Mouse (Mus musculus) limb, embryonic 13.5 days (tissue): ENCODE results near the gene Psmc3. TPM values are rescaled to one million over a fixed set of nuclear protein-coding genes. Genes with fewer than 3 reads are reported as not detected.

Experiments
- ATAC-seq: fragments of 200-750 bp; cut with Nextera tagmentation; 2 replicates; pipeline ENCODE4 v1.8.0; 2017; ENCODE audit warnings: low read depth, moderate number of reproducible peaks, moderate TSS enrichment; ENCODE audit not compliant: low FRiP score
- H3K27ac ChIP-seq: fragments of 300-500 bp; sonication (generic); 2 replicates; pipeline ENCODE4 v1.5.1; 2015; ENCODE audit warnings: inconsistent platforms, mild to moderate bottlenecking, moderate library complexity
- H3K27me3 ChIP-seq: fragments of 300-500 bp; sonication (generic); 2 replicates; pipeline ENCODE4 v1.6.1; 2015; ENCODE audit warnings: mild to moderate bottlenecking, inconsistent platforms
- H3K36me3 ChIP-seq: fragments of 300-500 bp; sonication (generic); 2 replicates; pipeline ENCODE4 v1.6.1; 2015; ENCODE audit warnings: inconsistent platforms, mild to moderate bottlenecking, moderate library complexity
- H3K4me1 ChIP-seq: fragments of 300-500 bp; sonication (generic); 2 replicates; pipeline ENCODE4 v1.6.1; 2015; ENCODE audit warnings: inconsistent platforms
- H3K4me2 ChIP-seq: fragments of 300-500 bp; sonication (generic); replicated peaks from 2 replicates; pipeline ENCODE4 v1.6.1; 2015; ENCODE audit warnings: inconsistent platforms, mild to moderate bottlenecking, moderate library complexity
- H3K4me3 ChIP-seq: fragments of 300-500 bp; sonication (generic); 2 replicates; pipeline ENCODE4 v1.5.1; 2015; ENCODE audit warnings: moderate library complexity, mild to moderate bottlenecking, inconsistent platforms
- H3K9ac ChIP-seq: fragments of 300-500 bp; sonication (generic); 2 replicates; pipeline ENCODE4 v1.6.1; 2015; ENCODE audit warnings: mild to moderate bottlenecking, inconsistent platforms
- H3K9me3 ChIP-seq: fragments of 300-500 bp; sonication (generic); 2 replicates; pipeline ENCODE4 v1.6.1; 2016; ENCODE audit warnings: inconsistent platforms
- WGBS: fragments of 180-500 bp; shearing (Covaris S2); methylation state at CpG from one replicate; pipeline ENCODE4 v1.1.7; 2015; 5-methylcytosine and 5-hydroxymethylcytosine counted together
- polyA plus RNA-seq: library from polyadenylated mRNA; unstranded; fragments of >200 nt; fragmentation: Nextera tagmentation; extraction: Ambion mirVana; gene quantifications from 2 replicates; pipeline ENCODE4 v1.2.1, GENCODE M21; 2015

Psmc3 gene
- polyA plus RNA-seq, 1 experiment from 2014 or later, result 316 TPM

- Histone ChIP-seq H3K9ac (no peak overlapping the region), H3K27me3 (peaks cover 2% of the 10 kb centered on the region; the same call in 1 of the 2 replicates), H3K27ac (no peak overlapping the region), H3K9me3 (no peaks in the 10 kb centered on the region), H3K4me1 (no peaks in the 10 kb centered on the region), H3K4me3 (no peak overlapping the region), H3K36me3 (no peaks in the 10 kb centered on the region), H3K4me2 (no peak overlapping the region)
- no peak for ATAC-seq
- 88% methylated on average over 14 of the region's 14 CpGs for WGBS
Observed at GRCm38 (mm10) chr2:91085494-91086391, 31.9 kb downstream of the Psmc3 start.

GRCm38 (mm10) chr2:91086392-91087237, 32.8 kb downstream of the Psmc3 start:
- no peaks in the 10 kb centered on the region for H3K4me1 ChIP-seq
- no peak for ATAC-seq
- no peak overlapping the region for H3K4me2 ChIP-seq
- H3K36me3 ChIP-seq, result no peaks in the 10 kb centered on the region
- H3K4me3 ChIP-seq, result no peak overlapping the region
- WGBS, result 73% methylated on average over 9 of the region's 9 CpGs
- peaks cover 2% of the 10 kb centered on the region; the same call in 1 of the 2 replicates for H3K27me3 ChIP-seq
- no peak overlapping the region for H3K27ac ChIP-seq
- no peaks in the 10 kb centered on the region for H3K9me3 ChIP-seq
- H3K9ac ChIP-seq, result no peak overlapping the region

GRCm38 (mm10) chr2:91087453-91087852, 33.6 kb downstream of the Psmc3 start:
- H3K4me1 ChIP-seq, result no peaks in the 10 kb centered on the region
- H3K36me3 ChIP-seq, result no peaks in the 10 kb centered on the region
- ATAC-seq, result no peak
- H3K4me2 ChIP-seq, result no peak overlapping the region
- H3K27me3 ChIP-seq, result peaks cover 2% of the 10 kb centered on the region; the same call in 1 of the 2 replicates
- no peak overlapping the region for H3K27ac ChIP-seq
- H3K9ac ChIP-seq, result no peak overlapping the region
- no peaks in the 10 kb centered on the region for H3K9me3 ChIP-seq
- WGBS, result 85% methylated on average over 9 of the region's 9 CpGs
- H3K4me3 ChIP-seq, result no peak overlapping the region

- no peaks in the 10 kb centered on the region for H3K4me1 ChIP-seq
- no peaks in the 10 kb centered on the region for H3K36me3 ChIP-seq
- ATAC-seq, result no peak
- WGBS, result 81% methylated on average over 9 of the region's 9 CpGs
- no peak overlapping the region for H3K9ac ChIP-seq
- no peak overlapping the region for H3K4me3 ChIP-seq
- no peak overlapping the region for H3K4me2 ChIP-seq
- peaks cover 2% of the 10 kb centered on the region; the same call in 1 of the 2 replicates for H3K27me3 ChIP-seq
- H3K27ac ChIP-seq, result no peak overlapping the region
- no peaks in the 10 kb centered on the region for H3K9me3 ChIP-seq
Observed at GRCm38 (mm10) chr2:91088987-91089386, 35.2 kb downstream of the Psmc3 start.

GRCm38 (mm10) chr2:91090208-91090607, 36.4 kb downstream of the Psmc3 start:
- Histone ChIP-seq H3K4me2 (no peak overlapping the region), H3K4me3 (no peak overlapping the region), H3K4me1 (no peaks in the 10 kb centered on the region), H3K27ac (no peak overlapping the region), H3K27me3 (peaks cover 2% of the 10 kb centered on the region; the same call in 1 of the 2 replicates), H3K36me3 (no peaks in the 10 kb centered on the region), H3K9ac (no peak overlapping the region), H3K9me3 (no peaks in the 10 kb centered on the region)
- 76% methylated on average over 6 of the region's 6 CpGs for WGBS
- no peak for ATAC-seq

GRCm38 (mm10) chr2:91090827-91091226, 37.0 kb downstream of the Psmc3 start:
- H3K36me3 ChIP-seq, result no peaks in the 10 kb centered on the region
- 72% methylated on average over 6 of the region's 6 CpGs for WGBS
- no peak for ATAC-seq

GRCm38 (mm10) chr2:91096524-91096923, 42.7 kb downstream of the Psmc3 start:
- Histone ChIP-seq H3K4me3 (no peak overlapping the region), H3K4me2 (no peak overlapping the region), H3K4me1 (no peaks in the 10 kb centered on the region), H3K36me3 (no peaks in the 10 kb centered on the region), H3K9me3 (no peaks in the 10 kb centered on the region), H3K9ac (no peak overlapping the region), H3K27me3 (no peaks in the 10 kb centered on the region), H3K27ac (no peak overlapping the region)
- WGBS, result 68% methylated on average over 14 of the region's 14 CpGs
- no peak for ATAC-seq

More at GRCm38 (mm10) chr2:91090827-91091226, 37.0 kb downstream of the Psmc3 start:
- H3K4me3 ChIP-seq, result no peak overlapping the region
- H3K4me1 ChIP-seq, result no peaks in the 10 kb centered on the region
- H3K27me3 ChIP-seq, result peaks cover 2% of the 10 kb centered on the region; the same call in 1 of the 2 replicates
- H3K9me3 ChIP-seq, result no peaks in the 10 kb centered on the region
- no peak overlapping the region for H3K4me2 ChIP-seq
- H3K9ac ChIP-seq, result no peak overlapping the region
- H3K27ac ChIP-seq, result no peak overlapping the region

- H3K4me1 ChIP-seq, result no peaks in the 10 kb centered on the region
- no peak overlapping the region for H3K4me2 ChIP-seq
- no peaks in the 10 kb centered on the region for H3K27me3 ChIP-seq
- no peaks in the 10 kb centered on the region for H3K9me3 ChIP-seq
- no peaks in the 10 kb centered on the region for H3K36me3 ChIP-seq
- WGBS, result 85% methylated on average over 10 of the region's 10 CpGs
- no peak for ATAC-seq
- no peak overlapping the region for H3K9ac ChIP-seq
- no peak overlapping the region for H3K27ac ChIP-seq
- no peak overlapping the region for H3K4me3 ChIP-seq
Observed at GRCm38 (mm10) chr2:91097015-91097414, 43.2 kb downstream of the Psmc3 start.

- Histone ChIP-seq H3K4me3 (no peak overlapping the region), H3K27me3 (no peaks in the 10 kb centered on the region), H3K27ac (no peak overlapping the region), H3K4me2 (no peak overlapping the region), H3K9me3 (no peaks in the 10 kb centered on the region), H3K9ac (no peak overlapping the region), H3K36me3 (no peaks in the 10 kb centered on the region), H3K4me1 (no peaks in the 10 kb centered on the region)
- 87% methylated on average over 2 of the region's 2 CpGs for WGBS
- no peak for ATAC-seq
Observed at GRCm38 (mm10) chr2:91098156-91098555, 44.3 kb downstream of the Psmc3 start.

GRCm38 (mm10) chr2:91101124-91101740, 47.4 kb downstream of the Psmc3 start:
- Histone ChIP-seq H3K36me3 (no peaks in the 10 kb centered on the region), H3K27ac (no peak overlapping the region), H3K27me3 (no peaks in the 10 kb centered on the region), H3K4me2 (no peak overlapping the region), H3K9ac (no peak overlapping the region), H3K4me3 (no peak overlapping the region), H3K9me3 (no peaks in the 10 kb centered on the region), H3K4me1 (no peaks in the 10 kb centered on the region)
- WGBS, result 13% methylated on average over 7 of the region's 7 CpGs
- ATAC-seq, result peak; percentile 81

GRCm38 (mm10) chr2:91108156-91108555, 54.3 kb downstream of the Psmc3 start:
- H3K36me3 ChIP-seq, result no peaks in the 10 kb centered on the region
- no peaks in the 10 kb centered on the region for H3K27me3 ChIP-seq
- H3K4me3 ChIP-seq, result no peak overlapping the region
- no peaks in the 10 kb centered on the region for H3K9me3 ChIP-seq
- no peak for ATAC-seq
- 0 out of 2 replicates have a peak, but pooled peaks cover 3% of the 10 kb centered on the region for H3K4me1 ChIP-seq
- H3K4me2 ChIP-seq, result no peak overlapping the region
- no peak overlapping the region for H3K9ac ChIP-seq
- 80% methylated on average over 3 of the region's 3 CpGs for WGBS
- no peak overlapping the region for H3K27ac ChIP-seq

- H3K4me1 ChIP-seq, result 0 out of 2 replicates have a peak, but pooled peaks cover 3% of the 10 kb centered on the region
- H3K4me2 ChIP-seq, result no peak overlapping the region
- no peaks in the 10 kb centered on the region for H3K9me3 ChIP-seq
- no peak overlapping the region for H3K4me3 ChIP-seq
- no peak overlapping the region for H3K9ac ChIP-seq
- H3K36me3 ChIP-seq, result no peaks in the 10 kb centered on the region
- 86% methylated on average over 5 of the region's 5 CpGs for WGBS
- ATAC-seq, result no peak
- H3K27ac ChIP-seq, result no peak overlapping the region
- no peaks in the 10 kb centered on the region for H3K27me3 ChIP-seq
Observed at GRCm38 (mm10) chr2:91109241-91109640, 55.4 kb downstream of the Psmc3 start.
